Mouse (Mus musculus) right cerebral cortex, postnatal 14 days (tissue): ENCODE results near the gene Spsb4.
A peak's percentile ranks its signal among the peaks of the same experiment; 100 is the strongest.
"Not testable (repeated sequence)": the region's sequence is repeated elsewhere in the genome, so short reads cannot be mapped to it uniquely, and the experiment has no call there.

Experiments
- DNase-seq: peaks from one replicate; pipeline ENCODE4 v3.0.0; 2022

Spsb4 gene

GRCm38 (mm10) chr9:96947171-96947570 lies 71.5 kb downstream of the Spsb4 start:
- no peak for DNase-seq

DNA sequence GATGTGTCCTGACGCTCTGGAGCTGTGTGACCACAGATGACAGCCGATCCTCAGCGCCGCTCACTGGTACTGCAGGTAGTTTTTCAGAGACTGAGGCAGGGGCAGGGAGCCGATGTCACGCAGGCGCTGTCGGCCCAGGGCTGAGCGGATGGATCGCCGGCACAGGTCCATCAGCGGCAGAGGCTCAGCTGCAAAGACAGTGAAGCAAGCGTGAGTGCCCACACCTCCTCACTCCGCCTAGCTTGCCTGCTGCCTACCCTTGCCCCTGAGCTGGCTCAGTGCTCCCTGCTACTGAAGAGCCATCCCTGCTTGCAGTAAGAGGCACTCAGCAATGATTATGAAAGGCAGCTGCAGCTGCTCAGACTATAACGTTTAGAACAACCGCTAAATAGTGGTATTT lies 74.1 kb downstream of the Spsb4 start:
- no peak for DNase-seq

- DNase-seq = no peak
Measured at GRCm38 (mm10) chr9:96942975-96943374, 75.7 kb downstream of the Spsb4 start.

DNA sequence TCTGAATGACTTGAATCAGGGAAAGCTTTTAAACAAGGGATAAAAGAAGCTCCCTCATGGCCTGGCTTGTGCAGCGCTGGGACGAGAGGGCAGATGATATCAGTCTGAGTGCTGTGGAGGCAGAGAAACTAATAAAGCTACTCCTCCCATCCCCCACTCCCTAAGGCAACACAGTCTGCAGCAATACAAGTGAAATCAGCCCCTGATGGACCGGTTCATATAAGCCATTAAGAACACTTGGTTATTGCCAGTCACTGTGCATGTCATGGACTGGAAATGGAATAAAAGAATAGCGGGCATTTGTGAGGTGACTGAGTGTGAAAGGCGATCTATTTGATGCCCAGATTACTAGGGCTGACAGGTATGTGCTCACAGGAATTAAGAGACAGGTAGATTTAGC lies 79.8 kb downstream of the Spsb4 start:
- DNase-seq = no peak

GRCm38 (mm10) chr9:96936427-96936826 lies 82.2 kb downstream of the Spsb4 start:
- not testable (repeated sequence) for DNase-seq

- no peak for DNase-seq
Measured at GRCm38 (mm10) chr9:96935556-96936300, 82.9 kb downstream of the Spsb4 start.

DNA sequence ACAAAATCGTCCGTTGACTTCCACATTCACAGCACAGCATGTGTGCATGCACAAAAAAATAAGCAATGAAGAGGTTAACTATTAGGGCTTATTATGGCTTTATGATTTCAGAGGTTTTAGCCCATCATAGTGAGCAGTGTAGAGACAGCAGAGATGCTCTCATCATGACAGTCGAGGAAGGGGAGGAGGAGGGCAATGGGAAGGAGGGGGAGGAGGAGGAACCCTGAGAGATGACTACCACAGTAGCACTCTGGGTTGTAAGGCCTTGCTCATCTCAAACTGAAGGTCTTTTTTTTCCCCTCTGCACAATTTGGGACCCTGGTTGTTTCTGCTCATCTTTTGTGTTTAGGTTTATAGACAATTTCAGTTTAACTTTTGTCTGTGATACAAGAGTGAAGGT lies 83.8 kb downstream of the Spsb4 start:
- no peak for DNase-seq

- DNase-seq = no peak
Measured at GRCm38 (mm10) chr9:96932751-96933150, 85.9 kb downstream of the Spsb4 start.

- DNase-seq = no peak
Measured at GRCm38 (mm10) chr9:96923577-96924316, 94.9 kb downstream of the Spsb4 start.

DNA sequence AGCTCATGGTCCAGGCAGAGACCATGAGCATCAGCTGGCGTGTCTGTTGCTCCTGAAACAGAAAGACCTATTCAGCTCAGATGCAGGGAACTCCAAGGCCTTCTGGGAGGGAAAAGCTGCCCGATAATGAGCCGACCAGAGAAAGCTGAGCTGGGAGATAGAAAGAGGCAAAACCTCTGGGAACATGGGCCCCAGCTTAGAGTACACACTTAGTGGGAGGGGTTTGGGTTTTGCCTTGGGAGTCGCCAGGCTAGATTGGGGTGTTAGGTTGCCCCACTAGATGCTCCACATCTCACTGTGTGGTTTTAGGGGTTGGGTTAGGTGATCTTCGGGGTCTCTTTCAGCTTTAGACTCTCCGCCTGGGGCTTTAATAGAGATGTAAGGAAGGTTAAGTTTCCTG lies 95.5 kb downstream of the Spsb4 start:
- DNase-seq = no peak

DNA sequence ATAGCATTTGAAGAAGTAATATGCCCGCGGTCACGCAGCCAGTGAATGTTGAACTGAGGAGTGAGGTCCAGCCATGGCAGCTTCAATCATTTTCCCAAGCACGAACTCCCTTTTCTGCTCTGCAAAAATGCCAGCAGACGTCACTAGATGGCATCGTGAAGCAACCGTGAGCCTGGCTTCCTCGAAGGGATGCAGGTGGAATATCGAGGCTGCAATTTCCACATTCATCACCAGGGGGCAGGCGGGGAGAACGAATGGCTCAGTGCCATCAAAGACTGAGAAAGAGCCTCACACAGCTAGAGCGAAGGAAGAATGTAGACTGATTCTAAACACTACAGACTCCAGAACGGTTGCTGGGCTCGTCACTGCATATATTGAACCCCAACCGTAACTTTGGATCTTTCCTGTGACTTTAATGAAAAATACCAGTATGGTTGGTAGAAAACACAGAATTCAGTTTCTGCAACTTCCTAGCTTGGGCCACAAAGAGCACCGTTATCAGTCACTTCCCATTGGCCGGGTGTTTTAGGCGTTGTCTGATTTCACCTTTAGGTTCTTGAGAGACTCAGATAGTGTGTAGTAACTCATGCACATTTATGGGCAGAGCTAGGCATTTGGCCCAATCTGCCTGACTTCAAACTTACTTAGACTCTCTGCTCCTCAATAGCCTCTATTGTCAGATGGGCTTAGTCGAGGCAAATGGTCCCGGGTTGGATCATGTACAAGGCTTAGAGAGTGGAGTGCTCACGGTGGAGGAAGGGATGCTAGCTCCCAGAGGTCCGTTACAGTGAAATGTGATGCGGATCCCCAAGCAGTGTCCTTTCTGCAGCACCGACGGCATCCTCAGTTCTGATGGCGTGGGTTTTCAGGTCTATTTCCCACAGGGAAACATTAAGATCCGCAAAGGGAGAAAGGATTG lies 101.8 kb downstream of the Spsb4 start:
- DNase-seq = peak; percentile 92

GRCm38 (mm10) chr9:96916076-96916475 lies 102.6 kb downstream of the Spsb4 start:
- DNase-seq = no peak

DNA sequence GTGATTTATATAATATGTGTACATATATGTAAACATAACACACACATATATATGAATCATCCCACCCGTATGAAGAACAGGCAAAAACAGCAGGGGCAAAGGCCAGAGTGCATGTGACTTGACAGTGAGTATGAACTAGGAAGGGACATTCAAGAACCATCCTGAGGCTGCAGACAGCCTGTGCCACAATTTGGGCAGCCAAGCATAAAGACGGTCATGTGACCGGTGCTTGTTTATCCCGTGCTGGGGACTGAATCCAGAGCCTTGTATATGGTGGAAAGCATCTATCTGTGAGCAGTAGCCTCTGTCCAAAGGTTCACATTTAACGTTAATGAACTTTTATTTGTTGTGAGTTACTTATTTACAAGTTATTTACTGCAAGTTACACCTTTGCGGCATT lies 103.8 kb downstream of the Spsb4 start:
- no peak for DNase-seq

DNA sequence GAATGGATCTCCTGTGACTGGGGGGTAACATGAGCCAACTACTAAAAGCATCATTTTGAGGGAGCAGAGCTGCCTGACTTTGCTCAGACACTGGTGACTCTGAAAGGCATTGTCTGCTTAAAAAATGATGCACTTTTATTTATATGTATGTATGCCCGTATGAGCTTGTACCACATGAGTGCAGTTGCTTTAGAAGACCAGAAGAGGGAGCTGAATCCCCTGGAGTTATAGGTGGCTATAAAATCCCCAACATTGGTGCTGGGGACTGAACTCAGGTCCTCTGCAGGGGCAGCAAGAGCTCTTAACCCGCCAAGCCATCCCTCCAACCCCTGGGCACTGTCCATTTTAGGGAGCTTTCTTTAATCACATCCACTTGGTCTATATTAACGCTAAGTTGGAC lies 104.6 kb downstream of the Spsb4 start:
- no peak for DNase-seq

DNA sequence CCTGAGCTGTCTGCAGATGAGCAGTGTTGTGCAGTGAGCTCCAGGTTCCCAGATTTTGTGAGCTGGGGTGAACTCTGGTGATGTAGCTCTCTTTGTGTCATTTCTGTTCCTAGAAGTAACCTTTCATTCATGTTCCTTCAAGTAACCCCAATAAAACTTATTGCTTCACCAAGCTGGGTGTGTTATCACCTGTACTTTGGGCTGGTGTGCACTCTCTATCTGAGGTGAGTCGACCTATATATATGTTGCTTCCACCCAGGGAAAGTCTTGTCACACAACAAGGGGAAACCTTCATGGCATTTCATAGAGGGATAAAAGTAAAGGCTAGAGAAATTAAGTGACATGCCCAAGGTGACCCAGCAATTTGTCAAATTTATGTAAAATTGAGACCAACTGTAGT lies 109.1 kb downstream of the Spsb4 start:
- no peak for DNase-seq

DNA sequence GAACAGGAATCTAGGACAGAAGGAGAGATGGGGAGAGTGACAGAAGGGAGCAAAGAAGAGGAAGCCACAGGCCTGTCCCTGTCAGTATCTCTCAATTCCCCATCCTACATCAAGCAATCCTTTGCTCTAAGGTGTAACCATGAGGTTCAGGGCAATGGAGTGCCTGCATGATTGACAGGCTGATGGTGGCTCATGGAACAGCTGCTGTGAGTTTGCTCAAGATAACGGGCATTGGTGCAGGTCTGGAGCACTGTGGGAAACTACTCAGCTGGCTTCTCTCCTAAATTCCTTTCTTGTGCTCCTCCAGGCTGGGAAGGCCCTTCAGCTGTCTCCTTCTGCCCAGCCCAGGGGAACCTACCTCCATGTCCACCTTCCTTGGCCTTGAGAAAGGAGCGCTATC lies 109.9 kb downstream of the Spsb4 start:
- DNase-seq = no peak

DNA sequence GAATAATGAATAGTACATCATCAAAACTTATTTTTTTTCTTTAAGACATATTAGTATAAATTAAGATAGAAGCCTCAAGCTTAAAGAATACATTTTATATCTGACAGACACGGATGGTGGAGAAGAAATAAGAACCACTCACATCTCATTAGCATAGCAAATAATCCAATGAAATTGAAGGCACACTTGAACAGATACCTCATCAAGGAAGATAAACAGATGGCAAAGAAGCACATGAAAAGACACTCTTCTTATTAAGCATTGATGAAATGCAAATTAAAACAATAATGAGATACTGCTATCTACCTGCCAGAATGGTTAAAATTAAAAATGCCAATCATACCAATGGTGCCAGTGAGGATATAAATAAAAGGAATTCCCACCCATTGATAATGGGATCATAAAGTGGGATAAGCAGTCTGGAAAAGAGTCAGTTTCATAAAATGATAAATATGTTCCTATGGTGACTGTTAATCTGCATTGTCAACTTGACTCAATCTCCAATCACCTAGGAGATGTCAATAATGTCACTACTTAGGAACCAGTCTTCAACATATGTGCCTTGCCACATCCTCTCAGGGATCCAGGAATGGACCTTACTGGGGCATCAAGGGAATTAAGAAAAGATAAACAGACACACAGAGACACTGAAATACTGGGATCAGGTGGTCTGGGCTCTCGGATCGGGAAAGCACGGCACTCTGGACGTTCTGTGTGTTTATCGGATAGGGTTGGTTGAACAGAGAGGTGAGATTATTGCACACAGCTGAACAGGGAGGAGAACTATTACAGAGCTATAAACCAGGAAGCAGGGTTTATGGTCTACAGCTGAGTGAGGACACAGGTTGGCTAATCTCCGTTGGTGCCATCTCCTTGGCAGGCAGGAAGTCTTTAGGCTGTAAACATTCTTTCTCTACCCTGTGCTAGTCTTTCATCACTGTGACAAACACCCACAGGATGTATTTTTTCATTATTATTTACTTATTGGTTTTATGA lies 114.0 kb downstream of the Spsb4 start:
- DNase-seq = no peak

DNA sequence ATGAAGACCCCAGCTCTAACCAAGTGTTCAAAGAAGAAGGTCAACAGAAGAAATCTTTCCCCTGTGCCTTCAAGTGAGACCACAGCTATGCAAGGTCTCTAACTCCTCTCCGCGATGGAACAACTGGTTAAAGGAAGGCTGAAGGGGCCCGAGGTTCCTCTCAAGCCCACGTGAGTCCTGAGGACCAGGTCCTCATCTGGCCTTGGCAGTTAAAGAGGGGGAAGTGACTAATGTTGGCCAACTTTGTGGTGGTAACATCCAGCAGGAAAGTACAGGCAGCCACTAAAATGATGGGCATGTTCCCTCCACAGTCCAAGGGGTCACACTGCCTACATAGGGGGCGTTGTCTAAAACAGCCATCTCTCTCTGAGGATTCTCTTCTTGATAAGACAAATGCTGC lies 118.9 kb downstream of the Spsb4 start:
- DNase-seq = no peak

DNA sequence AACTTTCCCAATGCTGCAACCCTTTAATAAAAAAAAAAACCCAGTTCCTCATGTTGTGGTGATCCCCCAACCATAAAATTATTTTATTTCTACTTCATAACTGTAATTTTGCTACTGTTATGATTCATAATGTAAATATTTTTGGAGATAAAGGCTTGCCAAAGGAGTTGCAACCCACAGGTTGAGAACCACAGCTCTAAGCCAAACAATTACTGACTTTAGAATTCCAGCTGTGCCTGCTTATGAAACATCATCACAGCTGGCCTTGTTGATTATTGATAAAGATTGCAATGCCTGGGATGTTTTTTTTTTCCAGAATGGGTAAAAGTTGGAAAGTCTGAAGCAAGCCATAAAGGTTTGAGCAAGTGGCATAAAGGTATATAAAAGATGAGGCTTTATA lies 119.6 kb downstream of the Spsb4 start:
- DNase-seq = no peak

- DNase-seq = no peak
Measured at GRCm38 (mm10) chr9:96896690-96897089, 122.0 kb downstream of the Spsb4 start.

DNA sequence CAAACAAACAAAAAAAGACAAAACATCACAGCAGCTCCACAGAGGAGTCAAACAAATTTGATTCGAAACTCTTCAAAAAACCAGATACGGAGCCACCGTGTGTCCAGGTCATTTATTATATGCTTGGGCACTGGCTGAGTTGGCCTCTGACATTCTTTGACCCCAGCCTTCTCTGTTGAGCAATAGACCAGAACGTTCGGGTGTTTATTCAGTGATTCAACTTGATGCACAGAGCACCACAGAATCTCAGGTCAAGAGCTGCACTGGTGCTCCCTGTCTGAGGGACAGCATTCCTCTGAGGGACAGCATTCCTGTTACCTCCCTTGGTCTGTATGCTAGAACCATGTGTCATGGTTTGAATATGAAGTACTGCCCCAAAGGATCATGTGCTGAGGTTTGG lies 125.1 kb downstream of the Spsb4 start:
- DNase-seq = no peak
